Mouse (Mus musculus): ENCODE results near the gene Itga6.

The Itga6 gene

GRCm38 (mm10) chr2:71805120-71805519 lies 59.7 kb downstream of the Itga6 start:
- DNase-seq (ENCODE audit: low spot score in 2 of 2): no peak

GRCm38 (mm10) chr2:71805611-71806567 lies 60.5 kb downstream of the Itga6 start:
- DNase-seq (ENCODE audit: low spot score in 2 of 2): no peak

- no peak for DNase-seq (ENCODE audit: low spot score in 2 of 2)
Observed at GRCm38 (mm10) chr2:71809289-71809860, 64.0 kb downstream of the Itga6 start.

GRCm38 (mm10) chr2:71810010-71810409 lies 64.6 kb downstream of the Itga6 start:
- no peak for DNase-seq (ENCODE audit: low spot score in 2 of 2)

- DNase-seq (ENCODE audit: low spot score in 2 of 2): no peak
Observed at GRCm38 (mm10) chr2:71810906-71811305, 65.5 kb downstream of the Itga6 start.

GRCm38 (mm10) chr2:71812221-71813021 lies 67.0 kb downstream of the Itga6 start:
- peak; percentile 77 to 91 for DNase-seq (ENCODE audit: low spot score in 2 of 2)

- DNase-seq (ENCODE audit: low spot score in 2 of 2): no peak
Observed at GRCm38 (mm10) chr2:71813022-71813358, 67.6 kb downstream of the Itga6 start.

- DNase-seq (ENCODE audit: low spot score in 2 of 2): no peak
Observed at GRCm38 (mm10) chr2:71813371-71813770, 68.0 kb downstream of the Itga6 start.

- peak; percentile 60 to 74 for DNase-seq (ENCODE audit: low spot score in 2 of 2)
Observed at GRCm38 (mm10) chr2:71814016-71814415, 68.6 kb downstream of the Itga6 start.

GRCm38 (mm10) chr2:71815279-71815678 lies 69.9 kb downstream of the Itga6 start:
- no peak for DNase-seq (ENCODE audit: low spot score in 2 of 2)

GRCm38 (mm10) chr2:71816391-71817041 lies 71.1 kb downstream of the Itga6 start:
- no peak for DNase-seq (ENCODE audit: low spot score in 2 of 2)

- no peak for DNase-seq (ENCODE audit: low spot score in 2 of 2)
Observed at GRCm38 (mm10) chr2:71824146-71824545, 78.7 kb downstream of the Itga6 start.

GRCm38 (mm10) chr2:71827711-71828110 lies 82.3 kb downstream of the Itga6 start:
- no peak for DNase-seq (ENCODE audit: low spot score in 2 of 2)

- DNase-seq (ENCODE audit: low spot score in 2 of 2): no peak
Observed at GRCm38 (mm10) chr2:71828928-71829327, 83.5 kb downstream of the Itga6 start.

GRCm38 (mm10) chr2:71833626-71834025 lies 88.2 kb downstream of the Itga6 start:
- DNase-seq (ENCODE audit: low spot score in 2 of 2): no peak

- no peak for DNase-seq (ENCODE audit: low spot score in 2 of 2)
Observed at GRCm38 (mm10) chr2:71834371-71834770, 89.0 kb downstream of the Itga6 start.

GRCm38 (mm10) chr2:71835556-71835955 lies 90.1 kb downstream of the Itga6 start:
- no peak for DNase-seq (ENCODE audit: low spot score in 2 of 2)

GRCm38 (mm10) chr2:71836232-71836631 lies 90.8 kb downstream of the Itga6 start:
- no peak for DNase-seq (ENCODE audit: low spot score in 2 of 2)

GRCm38 (mm10) chr2:71837261-71837660 lies 91.8 kb downstream of the Itga6 start:
- DNase-seq (ENCODE audit: low spot score in 2 of 2): no peak

GRCm38 (mm10) chr2:71837791-71838190 lies 92.4 kb downstream of the Itga6 start:
- peak; percentile 48 to 85 for DNase-seq (ENCODE audit: low spot score in 2 of 2)

GRCm38 (mm10) chr2:71843316-71843715 lies 97.9 kb downstream of the Itga6 start:
- no peak for DNase-seq (ENCODE audit: low spot score in 2 of 2)

GRCm38 (mm10) chr2:71844906-71845305 lies 99.5 kb downstream of the Itga6 start:
- DNase-seq (ENCODE audit: low spot score in 2 of 2): no peak
